Mouse (Mus musculus) heart, adult 2 months (tissue): ENCODE data around the gene Cct8l1.

Experiments
- CTCF ChIP-seq: fragments of 200-600 bp; IDR thresholded peaks from 2 replicates; pipeline ENCODE4 v1.8.1; 2022; ENCODE audit warnings: antibody characterized with exemption, mild to moderate bottlenecking, moderate library complexity
- EP300 ChIP-seq: fragments of 200-500 bp; IDR thresholded peaks from 2 replicates; pipeline ENCODE4 v1.6.1; 2011; ENCODE audit warnings: low read depth, low read length, control low read depth; ENCODE audit not compliant: insufficient read depth
- POLR2A ChIP-seq: fragments of 200-500 bp; IDR thresholded peaks from 2 replicates; pipeline ENCODE4 v1.6.1; 2011; ENCODE audit warnings: mild to moderate bottlenecking, low read depth, low read length, control low read depth; ENCODE audit not compliant: insufficient read depth

DNA sequence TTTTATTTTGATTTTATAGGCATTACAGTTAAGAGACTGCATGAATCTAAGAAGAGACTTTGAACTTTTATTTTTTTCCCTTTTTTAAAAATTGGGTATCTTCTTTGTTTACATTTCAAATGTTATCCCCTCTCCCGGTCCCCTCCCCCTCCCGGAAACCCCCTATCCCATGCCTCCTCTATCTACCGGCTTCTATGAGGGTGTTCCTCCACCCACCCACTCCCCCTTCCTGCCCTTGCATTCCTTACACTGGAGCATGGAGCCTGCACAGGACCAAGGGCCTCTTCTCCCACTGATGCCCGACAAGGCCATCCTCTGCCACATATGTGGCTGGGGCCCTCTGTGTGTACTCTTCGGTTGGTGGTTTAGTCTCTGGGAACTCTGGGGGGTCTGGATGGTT is 40.5 kb downstream of the Cct8l1 start:
- TF ChIP-seq POLR2A, result no peak
- TF ChIP-seq CTCF, result no peak
- TF ChIP-seq EP300, result no peak
